Mouse (Mus musculus): ENCODE measurements around the gene Tnp1. TPM values are rescaled to one million over a fixed set of nuclear protein-coding genes. Genes with fewer than 3 reads are reported as not detected.

Gene Tnp1
- not detected in 2 replicates for polyA plus RNA-seq (2012; rRNA removed)

GRCm38 (mm10) chr1:73015731-73016130, at the start of gene Tnp1:
Tnp1 (minus strand) TSS chr1:73015909.

Other genes starting within 250 kb of the Tnp1 start
- gene Igfbp2, start 191.4 kb downstream of the Tnp1 start, polyA plus RNA-seq (2012; rRNA removed): 277 and 476 TPM in 2 replicates
- gene Igfbp5, start 141.0 kb downstream of the Tnp1 start, polyA plus RNA-seq (2012; rRNA removed): 57.0 and 193 TPM in 2 replicates

All from central nervous system, embryonic 11.5 days (tissue).